Mouse (Mus musculus) hindbrain, embryonic 10.5 days (tissue): Measurements from ENCODE around the gene Rnf11. TPM values are rescaled to one million over a fixed set of nuclear protein-coding genes. Genes with fewer than 3 reads are reported as not detected.

Experiments
- DNase-seq: peaks from one replicate; pipeline ENCODE4 v3.0.0-alpha.2; 2017; ENCODE audit warnings: low spot score
- H3K27ac ChIP-seq: fragments of 300-500 bp; sonication (generic); 2 replicates; pipeline ENCODE4 v1.5.1; 2016; ENCODE audit warnings: mild to moderate bottlenecking, moderate library complexity
- H3K27me3 ChIP-seq: fragments of 300-500 bp; sonication (generic); 2 replicates; pipeline ENCODE4 v1.6.1; 2016; ENCODE audit warnings: mild to moderate bottlenecking; ENCODE audit not compliant: poor library complexity, insufficient read depth, severe bottlenecking
- H3K36me3 ChIP-seq: fragments of 300-500 bp; sonication (generic); 2 replicates; pipeline ENCODE4 v1.6.1; 2016; ENCODE audit warnings: mild to moderate bottlenecking, moderate library complexity
- H3K4me1 ChIP-seq: fragments of 300-500 bp; sonication (generic); replicated peaks from 2 replicates; pipeline ENCODE4 v1.6.1; 2016; ENCODE audit warnings: mild to moderate bottlenecking
- H3K4me3 ChIP-seq: fragments of 300-500 bp; sonication (generic); 2 replicates; pipeline ENCODE4 v1.5.1; 2016; ENCODE audit warnings: mild to moderate bottlenecking, moderate library complexity
- H3K9me3 ChIP-seq: fragments of 300-500 bp; sonication (generic); 2 replicates; pipeline ENCODE4 v1.6.1; 2016; ENCODE audit warnings: mild to moderate bottlenecking, moderate library complexity
- WGBS: fragments of 180-500 bp; shearing (Covaris S2); methylation state at CpG from one replicate; pipeline ENCODE4 v1.1.7; 2016; 5-methylcytosine and 5-hydroxymethylcytosine counted together
- polyA plus RNA-seq: library from polyadenylated mRNA; unstranded; fragments of >200 nt; fragmentation: Nextera tagmentation; extraction: Ambion mirVana; gene quantifications from 2 replicates; pipeline ENCODE4 v1.2.1, GENCODE M21; 2016

Gene Rnf11
- polyA plus RNA-seq, 1 experiment from 2014 or later = 30.3 TPM

- DNase-seq = no peak
These were observed 12.0 kb downstream of the Rnf11 start for GRCm38 (mm10) chr4:109472566-109472965.

GRCm38 (mm10) chr4:109471606-109472005 lies 12.9 kb downstream of the Rnf11 start:
- DNase-seq = no peak
- H3K36me3 ChIP-seq = peaks cover 13% of the 10 kb centered on the region
- H3K27ac ChIP-seq = no peak overlapping the region
- no peak overlapping the region for H3K4me3 ChIP-seq
- peaks cover 14% of the 10 kb centered on the region for H3K4me1 ChIP-seq
- no peaks in the 10 kb centered on the region for H3K27me3 ChIP-seq
- H3K9me3 ChIP-seq = no peaks in the 10 kb centered on the region

More at GRCm38 (mm10) chr4:109472566-109472965, 12.0 kb downstream of the Rnf11 start:
- Histone ChIP-seq H3K27me3 (no peaks in the 10 kb centered on the region), H3K9me3 (no peaks in the 10 kb centered on the region), H3K36me3 (peaks cover 13% of the 10 kb centered on the region), H3K27ac (no peak overlapping the region), H3K4me3 (no peak overlapping the region), H3K4me1 (peaks cover 14% of the 10 kb centered on the region)
- WGBS = 93% methylated on average over 3 of the region's 3 CpGs

- Histone ChIP-seq H3K9me3 (no peaks in the 10 kb centered on the region), H3K27ac (no peak overlapping the region), H3K4me1 (no peaks in the 10 kb centered on the region), H3K27me3 (no peaks in the 10 kb centered on the region), H3K36me3 (peaks cover 11% of the 10 kb centered on the region), H3K4me3 (no peak overlapping the region)
- DNase-seq = no peak
These were observed 16.8 kb downstream of the Rnf11 start for GRCm38 (mm10) chr4:109467687-109468086.

GRCm38 (mm10) chr4:109463892-109464291 lies 20.6 kb downstream of the Rnf11 start:
- H3K27me3 ChIP-seq = no peaks in the 10 kb centered on the region
- no peaks in the 10 kb centered on the region for H3K9me3 ChIP-seq
- H3K4me3 ChIP-seq = no peak overlapping the region
- H3K4me1 ChIP-seq = no peaks in the 10 kb centered on the region
- no peaks in the 10 kb centered on the region for H3K36me3 ChIP-seq
- no peak overlapping the region for H3K27ac ChIP-seq
- no peak for DNase-seq

GRCm38 (mm10) chr4:109460421-109461179 lies 23.9 kb downstream of the Rnf11 start:
- Histone ChIP-seq H3K27ac (no peak overlapping the region), H3K9me3 (no peaks in the 10 kb centered on the region), H3K27me3 (no peaks in the 10 kb centered on the region), H3K36me3 (peaks cover 12% of the 10 kb centered on the region; the same call in 1 of the 2 replicates), H3K4me1 (no peaks in the 10 kb centered on the region), H3K4me3 (no peak overlapping the region)
- DNase-seq = no peak
- 80% methylated on average over 3 of the region's 3 CpGs for whole genome bisulfite sequencing

- H3K4me3 ChIP-seq = no peak overlapping the region
- 91% methylated on average over 6 of the region's 6 CpGs for WGBS
- H3K4me1 ChIP-seq = no peaks in the 10 kb centered on the region
- DNase-seq = no peak
- H3K27me3 ChIP-seq = no peaks in the 10 kb centered on the region
- no peaks in the 10 kb centered on the region for H3K9me3 ChIP-seq
- no peak overlapping the region for H3K27ac ChIP-seq
- H3K36me3 ChIP-seq = peaks cover 41% of the 10 kb centered on the region
These were observed 27.7 kb downstream of the Rnf11 start for GRCm38 (mm10) chr4:109456821-109457220.

GRCm38 (mm10) chr4:109448531-109448930 lies 36.0 kb downstream of the Rnf11 start:
- Histone ChIP-seq H3K4me1 (0 out of 2 replicates have a peak, but pooled peaks cover 3% of the 10 kb centered on the region), H3K27me3 (no peaks in the 10 kb centered on the region), H3K27ac (no peak overlapping the region), H3K9me3 (no peaks in the 10 kb centered on the region), H3K4me3 (no peak overlapping the region), H3K36me3 (peaks cover 22% of the 10 kb centered on the region)
- 95% methylated on average over 2 of the region's 2 CpGs for WGBS
- no peak for DNase-seq

GRCm38 (mm10) chr4:109445956-109446355 lies 38.6 kb downstream of the Rnf11 start:
- 0 out of 2 replicates have a peak, but pooled peaks cover 3% of the 10 kb centered on the region for H3K4me1 ChIP-seq
- 88% methylated on average over 1 of the region's 1 CpGs for WGBS
- H3K9me3 ChIP-seq = no peaks in the 10 kb centered on the region
- H3K27me3 ChIP-seq = no peaks in the 10 kb centered on the region
- no peak overlapping the region for H3K4me3 ChIP-seq
- no peak for DNase-seq
- H3K27ac ChIP-seq = no peak overlapping the region
- H3K36me3 ChIP-seq = peaks cover 11% of the 10 kb centered on the region; the same call in 1 of the 2 replicates

- Histone ChIP-seq H3K4me1 (0 out of 2 replicates have a peak, but pooled peaks cover 3% of the 10 kb centered on the region), H3K27me3 (no peaks in the 10 kb centered on the region), H3K4me3 (no peak overlapping the region), H3K9me3 (no peaks in the 10 kb centered on the region), H3K36me3 (peaks cover 11% of the 10 kb centered on the region; the same call in 1 of the 2 replicates), H3K27ac (no peak overlapping the region)
- WGBS = 89% methylated on average over 2 of the region's 2 CpGs
- no peak for DNase-seq
These were observed 39.1 kb downstream of the Rnf11 start for GRCm38 (mm10) chr4:109445397-109445796.

GRCm38 (mm10) chr4:109444951-109445350 lies 39.6 kb downstream of the Rnf11 start:
- Histone ChIP-seq H3K36me3 (peaks cover 11% of the 10 kb centered on the region; the same call in 1 of the 2 replicates), H3K27ac (no peak overlapping the region), H3K9me3 (no peaks in the 10 kb centered on the region), H3K4me1 (peaks cover 3% of the 10 kb centered on the region; the same call in 1 of the 2 replicates), H3K27me3 (no peaks in the 10 kb centered on the region), H3K4me3 (no peak overlapping the region)
- no peak for DNase-seq
- 82% methylated on average over 2 of the region's 2 CpGs for WGBS

- WGBS = 87% methylated on average over 6 of the region's 6 CpGs
These were observed 40.1 kb downstream of the Rnf11 start for GRCm38 (mm10) chr4:109444471-109444870.

GRCm38 (mm10) chr4:109442649-109443048 lies 41.9 kb downstream of the Rnf11 start:
- H3K27ac ChIP-seq = no peak overlapping the region
- H3K36me3 ChIP-seq = peaks cover 11% of the 10 kb centered on the region; the same call in 1 of the 2 replicates
- no peaks in the 10 kb centered on the region for H3K27me3 ChIP-seq
- WGBS = 91% methylated on average over 4 of the region's 4 CpGs
- H3K4me1 ChIP-seq = peaks cover 3% of the 10 kb centered on the region; the same call in 1 of the 2 replicates
- H3K9me3 ChIP-seq = no peaks in the 10 kb centered on the region
- no peak overlapping the region for H3K4me3 ChIP-seq
- DNase-seq = no peak

More at GRCm38 (mm10) chr4:109444471-109444870, 40.1 kb downstream of the Rnf11 start:
- no peaks in the 10 kb centered on the region for H3K9me3 ChIP-seq
- H3K27me3 ChIP-seq = no peaks in the 10 kb centered on the region
- peaks cover 3% of the 10 kb centered on the region; the same call in 1 of the 2 replicates for H3K4me1 ChIP-seq
- H3K27ac ChIP-seq = no peak overlapping the region
- no peak overlapping the region for H3K4me3 ChIP-seq
- DNase-seq = no peak
- H3K36me3 ChIP-seq = peaks cover 11% of the 10 kb centered on the region; the same call in 1 of the 2 replicates

GRCm38 (mm10) chr4:109442126-109442525 lies 42.4 kb downstream of the Rnf11 start:
- Histone ChIP-seq H3K27ac (no peak overlapping the region), H3K36me3 (peaks cover 11% of the 10 kb centered on the region; the same call in 1 of the 2 replicates), H3K4me1 (peaks cover 3% of the 10 kb centered on the region; the same call in 1 of the 2 replicates), H3K9me3 (no peaks in the 10 kb centered on the region), H3K4me3 (no peak overlapping the region), H3K27me3 (no peaks in the 10 kb centered on the region)
- DNase-seq = no peak
- 94% methylated on average over 7 of the region's 7 CpGs for WGBS
